Mouse (Mus musculus) forebrain, embryonic 11.5 days (tissue): ENCODE measurements around the gene Mb. TPM values are rescaled to one million over a fixed set of nuclear protein-coding genes. Genes with fewer than 3 reads are reported as not detected.
A peak's percentile ranks its signal among the peaks of the same experiment; 100 is the strongest.

Experiments used
- ATAC-seq: fragments of 200-750 bp; cut with Nextera tagmentation; replicated peaks from 2 replicates; pipeline ENCODE4 v1.8.0; 2017; ENCODE audit warnings: moderate TSS enrichment; ENCODE audit not compliant: low FRiP score
- DNase-seq: peaks from one replicate; pipeline ENCODE4 v3.0.0-alpha.2; 2017; ENCODE audit warnings: low spot score
- H3K27ac ChIP-seq: fragments of 300-500 bp; sonication (generic); 2 replicates; pipeline ENCODE4 v1.5.1; 2014; ENCODE audit warnings: low read depth, low read length
- H3K27me3 ChIP-seq: fragments of 300-500 bp; sonication (generic); 2 replicates; pipeline ENCODE4 v1.6.1; 2014; ENCODE audit warnings: mild to moderate bottlenecking, low read length, mixed read lengths; ENCODE audit not compliant: control insufficient read depth, insufficient read depth
- H3K36me3 ChIP-seq: fragments of 300-500 bp; sonication (generic); 2 replicates; pipeline ENCODE4 v1.6.1; 2014; ENCODE audit warnings: mild to moderate bottlenecking, low read length, moderate library complexity, mixed read lengths; ENCODE audit not compliant: control insufficient read depth, insufficient read depth
- H3K4me1 ChIP-seq: fragments of 300-500 bp; sonication (generic); replicated peaks from 2 replicates; pipeline ENCODE4 v1.6.1; 2014; ENCODE audit warnings: low read length, mixed read lengths; ENCODE audit not compliant: control insufficient read depth, insufficient read depth
- H3K4me2 ChIP-seq: fragments of 300-500 bp; sonication (generic); 2 replicates; pipeline ENCODE4 v1.6.1; 2014; ENCODE audit warnings: low read depth, mild to moderate bottlenecking, low read length, moderate library complexity, mixed read lengths; ENCODE audit not compliant: severe bottlenecking
- H3K4me3 ChIP-seq: fragments of 300-500 bp; sonication (generic); 2 replicates; pipeline ENCODE4 v1.5.1; 2014; ENCODE audit warnings: low read depth, low read length
- H3K9ac ChIP-seq: fragments of 300-500 bp; sonication (generic); 2 replicates; pipeline ENCODE4 v1.6.1; 2014; ENCODE audit warnings: low read length
- H3K9me3 ChIP-seq: fragments of 300-500 bp; sonication (generic); 2 replicates; pipeline ENCODE4 v1.6.1; 2016; ENCODE audit warnings: low read length, mixed read lengths; ENCODE audit not compliant: control insufficient read depth
- WGBS: fragments of 180-500 bp; shearing (Covaris S2); extraction: QIAGEN DNeasy Blood & Tissue Kit; methylation state at CpG from one replicate; pipeline ENCODE4 v1.1.7; 2014; 5-methylcytosine and 5-hydroxymethylcytosine counted together
- polyA plus RNA-seq: library from polyadenylated mRNA; unstranded; fragments of >200 nt; fragmentation: Nextera tagmentation; extraction: Ambion mirVana; gene quantifications from 2 replicates; pipeline ENCODE4 v1.2.1, GENCODE M21; 2014

Gene Mb
- polyA plus RNA-seq, 1 experiment from 2014 or later = not detected

DNA sequence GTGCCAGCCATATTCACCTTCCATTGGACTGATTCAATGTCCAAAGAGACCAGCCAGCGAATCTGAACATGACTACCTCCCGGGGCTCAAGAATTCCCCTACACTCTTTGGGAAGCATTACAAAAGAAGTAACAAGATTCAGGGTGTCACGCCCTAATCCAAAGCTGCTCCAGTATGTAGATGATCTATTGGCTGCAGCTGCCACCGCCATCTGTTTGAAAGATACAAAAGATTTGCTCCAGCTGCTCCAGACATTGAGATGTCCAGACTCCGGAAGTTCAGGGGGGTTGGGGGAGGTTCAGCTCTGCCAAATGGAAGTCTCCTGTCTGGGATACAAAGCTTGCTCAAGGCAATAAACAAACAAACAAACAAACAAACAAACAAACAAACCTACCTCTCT, 73.9 kb downstream of the Mb start:
- H3K9ac ChIP-seq = no peak overlapping the region
- DNase-seq (no peak), ATAC-seq (no peak)
- H3K36me3 ChIP-seq = no peaks in the 10 kb centered on the region
- no peaks in the 10 kb centered on the region for H3K27me3 ChIP-seq
- no peak overlapping the region for H3K4me2 ChIP-seq
- H3K4me1 ChIP-seq = no peaks in the 10 kb centered on the region; the same call in 1 of the 2 replicates
- WGBS = 61% methylated on average over 5 of the region's 5 CpGs
- no peak overlapping the region for H3K27ac ChIP-seq
- no peak overlapping the region for H3K4me3 ChIP-seq
- no peaks in the 10 kb centered on the region for H3K9me3 ChIP-seq

DNA sequence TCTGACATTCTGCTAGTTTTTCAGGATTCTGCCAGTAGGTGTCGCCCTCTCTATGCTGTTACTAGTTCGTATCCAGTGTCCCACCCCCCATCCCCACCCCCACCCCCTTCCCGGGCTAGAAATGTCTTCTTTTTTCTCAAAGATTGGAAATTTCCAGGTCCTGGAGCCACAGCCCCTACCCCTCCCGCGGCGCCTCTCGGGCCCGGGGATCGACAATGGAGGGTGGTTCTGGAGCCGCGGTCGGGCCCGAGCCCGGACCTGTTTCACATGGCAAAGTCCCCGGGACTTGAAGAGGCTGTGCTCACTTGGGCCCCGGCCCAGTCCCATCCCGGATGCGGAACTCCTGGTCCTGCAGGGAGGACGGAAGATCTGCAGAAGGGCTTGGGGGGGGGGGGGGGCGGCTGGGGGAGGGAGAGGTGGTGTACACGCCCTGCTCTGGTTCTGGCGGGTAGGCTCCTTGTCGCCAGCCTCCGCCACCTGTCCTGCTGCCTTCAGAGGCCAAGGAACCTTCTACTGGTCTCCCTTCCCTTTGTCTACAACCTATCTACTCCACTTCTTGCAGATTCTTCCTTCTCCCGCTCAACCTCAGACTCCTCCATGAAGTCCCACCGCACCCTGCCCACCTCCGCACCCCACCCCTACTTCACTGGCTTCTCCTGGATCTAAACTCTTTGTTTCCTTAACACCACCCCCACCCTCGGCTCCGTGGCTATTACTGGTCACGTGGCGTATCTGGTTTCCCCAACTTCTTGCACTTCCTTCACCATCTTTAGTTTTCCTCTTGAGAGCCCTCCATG, 76.4 kb downstream of the Mb start:
- 0 out of 2 replicates have a peak overlapping the region, but pooled peaks have one; percentile 26 for H3K27ac ChIP-seq
- no peaks in the 10 kb centered on the region; the same call in 1 of the 2 replicates for H3K4me1 ChIP-seq
- DNase-seq = peak; percentile 90
- WGBS = 5% methylated on average over 30 of the region's 31 CpGs
- peak overlapping the region; percentile 78 for H3K9ac ChIP-seq
- no peaks in the 10 kb centered on the region for H3K9me3 ChIP-seq
- no peaks in the 10 kb centered on the region for H3K36me3 ChIP-seq
- peak overlapping the region; percentile 49 for H3K4me3 ChIP-seq
- peak overlapping the region; percentile 74 for H3K4me2 ChIP-seq
- peak; percentile 67 for ATAC-seq
- no peaks in the 10 kb centered on the region for H3K27me3 ChIP-seq

DNA sequence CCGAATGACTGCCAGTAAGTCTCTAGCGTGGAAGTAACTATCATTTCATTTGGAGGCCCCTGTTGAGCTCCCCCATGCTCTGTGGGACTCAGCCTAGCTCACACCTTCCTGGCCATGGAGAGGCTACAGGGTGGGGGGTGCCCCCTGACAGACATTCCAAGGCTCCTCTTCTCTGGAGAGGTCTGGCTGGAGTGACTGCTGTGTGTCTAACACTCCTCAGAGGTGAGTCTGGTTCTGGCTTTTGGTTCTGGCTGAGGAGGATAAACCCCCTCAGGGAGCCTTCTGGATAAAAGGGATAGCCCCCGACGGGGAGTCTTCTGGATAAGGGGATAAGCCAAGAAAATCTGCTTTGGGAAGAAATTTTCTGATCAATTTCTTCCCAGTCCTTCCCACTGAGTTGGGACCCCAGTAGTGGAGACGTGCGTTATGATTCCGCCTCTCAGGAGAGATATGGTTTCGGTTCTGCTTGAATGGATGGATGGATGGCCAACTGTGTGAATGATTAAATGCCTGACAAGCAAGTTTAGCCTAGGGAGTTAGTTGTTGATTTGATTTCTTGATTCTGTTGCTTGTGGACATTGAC, 77.1 kb downstream of the Mb start:
- WGBS = 33% methylated on average over 8 of the region's 8 CpGs
- Histone ChIP-seq H3K9me3 (no peaks in the 10 kb centered on the region), H3K4me2 (no peak overlapping the region), H3K27ac (no peak overlapping the region), H3K4me1 (no peaks in the 10 kb centered on the region; the same call in 1 of the 2 replicates), H3K27me3 (no peaks in the 10 kb centered on the region), H3K9ac (no peak overlapping the region), H3K4me3 (peak overlapping the region; percentile 49; the same call in 1 of the 2 replicates), H3K36me3 (no peaks in the 10 kb centered on the region)
- DNase-seq (no peak), ATAC-seq (peak; percentile 24)

DNA sequence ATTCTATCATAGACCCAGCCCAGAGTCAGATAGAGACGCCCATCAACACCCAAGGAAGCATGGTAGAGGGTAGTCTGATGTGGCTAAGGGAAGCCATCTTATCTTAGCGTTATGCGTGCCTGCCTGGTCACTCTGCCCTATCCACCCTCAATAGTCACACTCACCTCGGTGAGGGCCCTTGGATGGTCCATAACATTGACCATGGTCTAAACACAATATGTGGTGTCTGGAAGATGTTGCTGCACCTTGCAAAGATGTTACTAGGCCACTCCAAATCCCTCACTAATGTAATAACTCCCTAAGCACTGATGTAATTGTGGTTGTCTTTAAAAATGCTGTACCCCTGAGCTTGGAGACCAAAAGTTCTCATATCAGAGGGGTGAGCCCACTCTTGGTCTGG, 77.8 kb downstream of the Mb start:
- ATAC-seq (no peak), DNase-seq (no peak)
- no peaks in the 10 kb centered on the region; the same call in 1 of the 2 replicates for H3K4me1 ChIP-seq
- no peaks in the 10 kb centered on the region for H3K9me3 ChIP-seq
- H3K27ac ChIP-seq = no peak overlapping the region
- 91% methylated on average over 4 of the region's 4 CpGs for WGBS
- H3K27me3 ChIP-seq = no peaks in the 10 kb centered on the region
- no peak overlapping the region for H3K4me2 ChIP-seq
- H3K36me3 ChIP-seq = no peaks in the 10 kb centered on the region
- no peak overlapping the region for H3K4me3 ChIP-seq
- H3K9ac ChIP-seq = no peak overlapping the region

Other genes with a start within 250 kb of the Mb start
- 34.0 and 34.6 TPM in 2 replicates for gene Zfp251, start 179.2 kb downstream of the Mb start, polyA plus RNA-seq
- gene Zfp7, start 171.4 kb downstream of the Mb start, polyA plus RNA-seq = 12.8 and 14.8 TPM in 2 replicates
- gene Gm49527, start 171.3 kb downstream of the Mb start, polyA plus RNA-seq = 0.36 and 0.94 TPM in 2 replicates
- gene Zfp647, start 125.2 kb downstream of the Mb start, polyA plus RNA-seq = 26.9 and 28.7 TPM in 2 replicates
- gene 1110038F14Rik, start 102.2 kb downstream of the Mb start, polyA plus RNA-seq = 67.7 and 69.9 TPM in 2 replicates
- not detected in 2 replicates for gene Apol6, start 5.9 kb downstream of the Mb start, polyA plus RNA-seq